8 mouse cellular contexts compared by ENCODE assay signal in genomic region chr1:37997867-37998266, GRCm38 (mm10). TPM values are rescaled to one million over a fixed set of nuclear protein-coding genes. Genes with fewer than 3 reads are reported as not detected.
DNase-seq lines count a peak whose midpoint lies in the region; ATAC-seq and TF ChIP-seq lines count a peak whose summit lies in the region.

TSS of gene Txndc9 (minus strand) at chr1:37997893.
TSS of gene Eif5b (plus strand) at chr1:37998010.

- H3K27ac ChIP-seq in forebrain, postnatal 0 days (ENCODE audit: low read depth, low read length) = peak within 1 kb of the TSS; percentile 96
- peak within 1 kb of the TSS; percentile 92 for H3K27ac ChIP-seq in lung, embryonic 15.5 days

- H3K4me3 ChIP-seq in G1E (ENCODE audit: low read depth, low read length) = peak within 1 kb of the TSS; percentile 82
- H3K4me3 ChIP-seq in forebrain, postnatal 0 days (ENCODE audit: low read depth, low read length) = peak within 1 kb of the TSS; percentile 88
- H3K4me3 ChIP-seq in lung, embryonic 15.5 days = peak within 1 kb of the TSS; percentile 97

- peak; percentile 88 for DNase-seq in G1E (ENCODE audit: low spot score)
- DNase-seq in cerebellum, adult 18-20 months = peak; percentile 96 to 98
- DNase-seq in forebrain, postnatal 0 days = peak; percentile 96
- peak; percentile 95 for DNase-seq in heart, postnatal 4 days
- peak; percentile 93 to 95 for DNase-seq in layer of hippocampus, adult 8-10 months (ENCODE audit: low spot score in 2 of 2)
- peak; percentile 91 for DNase-seq in ovary, adult 18-20 months (ENCODE audit: low spot score)
- peak; percentile 95 for DNase-seq in thymus, postnatal 0 days (ENCODE audit: low spot score)

- H3K36me3 ChIP-seq in G1E (replicated peaks) = peaks cover 41% of the 10 kb centered on the region
- peaks cover 25% of the 10 kb centered on the region for H3K36me3 ChIP-seq in forebrain, postnatal 0 days (ENCODE audit: insufficient read depth)
- H3K36me3 ChIP-seq in lung, embryonic 15.5 days = peaks cover 25% of the 10 kb centered on the region

- H3K9ac ChIP-seq in forebrain, postnatal 0 days = peak within 1 kb of the TSS; percentile 90
- peak within 1 kb of the TSS; percentile 88 for H3K9ac ChIP-seq in lung, embryonic 15.5 days

- peak; percentile 28; the same call in 1 of the 2 replicates for ATAC-seq in G1E (ENCODE audit: extremely low read depth, insufficient number of reproducible peaks, low FRiP score, poor library complexity, severe bottlenecking)
- ATAC-seq in forebrain, postnatal 0 days = peak; percentile 91
- peak; percentile 93 for ATAC-seq in lung, embryonic 15.5 days (ENCODE audit: borderline replicate concordance, extremely low read depth, low FRiP score, low TSS enrichment)

- peaks cover 56% of the 10 kb centered on the region for H3K4me1 ChIP-seq in G1E (ENCODE audit: insufficient read depth, low read depth, low read length)
- H3K4me1 ChIP-seq in forebrain, postnatal 0 days (ENCODE audit: insufficient read depth) = peaks cover 13% of the 10 kb centered on the region
- H3K4me1 ChIP-seq in lung, embryonic 15.5 days = peaks cover 15% of the 10 kb centered on the region

- no peaks in the 10 kb centered on the region for H3K9me3 ChIP-seq in G1E (replicated peaks)
- no peaks in the 10 kb centered on the region for H3K9me3 ChIP-seq in forebrain, postnatal 0 days (ENCODE audit: low read length)
- no peaks in the 10 kb centered on the region for H3K9me3 ChIP-seq in lung, embryonic 15.5 days

- H3K27me3 ChIP-seq in G1E (ENCODE audit: insufficient read depth, low read length) = no peaks in the 10 kb centered on the region
- H3K27me3 ChIP-seq in forebrain, postnatal 0 days (ENCODE audit: insufficient read depth, low read length) = no peaks in the 10 kb centered on the region
- no peaks in the 10 kb centered on the region for H3K27me3 ChIP-seq in lung, embryonic 15.5 days

- no peak for TF ChIP-seq CTCF in G1E (IDR thresholded peaks at IDR 0.05; ENCODE audit: low read depth, low read length)
- peak; percentile 77 for TF ChIP-seq CTCF in forebrain, postnatal 0 days (IDR thresholded peaks at IDR 0.05; ENCODE audit: low read depth)

- H3K4me2 ChIP-seq in forebrain, postnatal 0 days (ENCODE audit: low read depth) = peak within 1 kb of the TSS; percentile 75
- H3K4me2 ChIP-seq in lung, embryonic 15.5 days = peak within 1 kb of the TSS; percentile 80

- under 1% methylated on average over 50 of the region's 50 CpGs for WGBS in forebrain, postnatal 0 days
- WGBS in lung, embryonic 15.5 days = under 1% methylated on average over 50 of the region's 50 CpGs

RNA-seq across cellular contexts. Expression of gene Txndc9, which starts in this region (rescaled TPM):
- total RNA-seq in G1E (2014; fragmentation: Nextera tagmentation) (107 and 115 TPM in 2 replicates), G1E (2017) (111 and 120 TPM in 2 replicates)
- polyA plus RNA-seq in G1E (2012) = 5.1 and 6.9 TPM in 2 replicates
- 48.1 and 60.2 TPM in 2 replicates for total RNA-seq in forebrain, postnatal 0 days (2014; rRNA removed)
- polyA plus RNA-seq in forebrain, postnatal 0 days (2015; fragmentation: Nextera tagmentation; extraction: Ambion mirVana) = 126 and 129 TPM in 2 replicates
- total RNA-seq in heart, postnatal 4 days (2021) = 10 to 100 TPM; 67.9 to 72.0 TPM
- 10 to 100 TPM; 59.6 to 69.7 (median 65.4) TPM for total RNA-seq in layer of hippocampus, adult 8-10 months (2022)
- polyA plus RNA-seq in lung, embryonic 15.5 days (2015; fragmentation: Nextera tagmentation; extraction: Ambion mirVana) = 149 TPM in 2 replicates
- 149 and 150 TPM in 2 replicates for polyA plus RNA-seq in thymus, postnatal 0 days (2015; fragmentation: Nextera tagmentation; extraction: Ambion mirVana)

RNA-seq across cellular contexts. Expression of gene Eif5b, which starts in this region (rescaled TPM):
- total RNA-seq in G1E (2014; fragmentation: Nextera tagmentation) (143 and 157 TPM in 2 replicates), G1E (2017) (74.2 and 80.8 TPM in 2 replicates)
- polyA plus RNA-seq in G1E (2012) = 85.6 and 91.6 TPM in 2 replicates
- total RNA-seq in forebrain, postnatal 0 days (2014; rRNA removed) = 10.5 and 21.6 TPM in 2 replicates
- 13.7 and 18.1 TPM in 2 replicates for polyA plus RNA-seq in forebrain, postnatal 0 days (2015; fragmentation: Nextera tagmentation; extraction: Ambion mirVana)
- 10 to 100 TPM; 36.4 to 36.7 TPM for total RNA-seq in heart, postnatal 4 days (2021)
- 10 to 100 TPM; 35.1 to 42.4 (median 41.3) TPM for total RNA-seq in layer of hippocampus, adult 8-10 months (2022)
- 22.0 and 23.7 TPM in 2 replicates for polyA plus RNA-seq in lung, embryonic 15.5 days (2015; fragmentation: Nextera tagmentation; extraction: Ambion mirVana)
- 21.6 and 23.7 TPM in 2 replicates for polyA plus RNA-seq in thymus, postnatal 0 days (2015; fragmentation: Nextera tagmentation; extraction: Ambion mirVana)

Comparison
In these comparisons a context has a peak if more than half of its experiments do, and no peak if none do; other contexts are left out.
1. Peak in every context shown above with its lines: DNase-seq, ATAC-seq, H3K4me3 ChIP-seq and H3K27ac ChIP-seq.
2. RNA of gene Txndc9 (polyA plus RNA-seq): 149 to 150 TPM in thymus, postnatal 0 days, 149 TPM in lung, embryonic 15.5 days and 126 to 129 TPM in forebrain, postnatal 0 days; 5.1 to 6.9 TPM in G1E; every median in the first group is over 10 times any median in the second.
3. ATAC-seq: peak in every context shown above with its lines; median percentile 93 in lung, embryonic 15.5 days; 91 in forebrain, postnatal 0 days; 28 in G1E.